Mouse (Mus musculus) left cerebral cortex, postnatal 14 days (tissue): ENCODE data around the gene Bcat2. TPM values are rescaled to one million over a fixed set of nuclear protein-coding genes. Genes with fewer than 3 reads are reported as not detected.

Experiments used
- DNase-seq, 2 experiments: peaks; one replicate each; pipeline ENCODE4 v3.0.0; 2021 to 2022; ENCODE audit warnings: low spot score in 2 of 2, mixed read lengths in 1 of 2
- intact Hi-C: fragments of 180-260 bp; cut with DNase I; formaldehyde crosslinking; loops from one replicate; pipeline ENCODE4 v1.15.1; 2025
- total RNA-seq, 2 experiments: library from RNA; stranded (reverse); gene quantifications; 2 replicates each; pipeline ENCODE4 v1.2.3; 2021

The Bcat2 gene
- total RNA-seq, 2 experiments from 2014 or later = 22.6 to 25.2 TPM

DNA sequence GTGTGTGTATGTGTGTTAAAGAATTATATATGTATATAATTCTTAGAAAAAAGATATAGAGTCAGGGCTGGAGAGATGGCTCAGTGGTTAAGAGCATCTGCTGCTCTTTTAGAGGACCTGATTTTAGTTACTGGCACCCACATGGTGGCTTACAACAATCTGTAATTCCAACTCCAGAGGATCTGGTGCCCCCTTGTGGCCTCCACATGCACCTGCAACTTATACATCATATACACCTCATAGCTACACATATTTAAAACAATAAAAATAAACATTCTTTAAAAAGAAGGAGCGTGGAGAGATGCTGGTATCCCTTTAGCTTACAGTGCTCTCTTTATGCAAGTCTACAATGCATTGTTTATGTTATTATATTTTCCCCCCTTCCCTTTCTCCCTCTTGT is 25.4 kb upstream of the Bcat2 start:
- intact Hi-C loops = no loop called here
- DNase-seq = no peak

DNA sequence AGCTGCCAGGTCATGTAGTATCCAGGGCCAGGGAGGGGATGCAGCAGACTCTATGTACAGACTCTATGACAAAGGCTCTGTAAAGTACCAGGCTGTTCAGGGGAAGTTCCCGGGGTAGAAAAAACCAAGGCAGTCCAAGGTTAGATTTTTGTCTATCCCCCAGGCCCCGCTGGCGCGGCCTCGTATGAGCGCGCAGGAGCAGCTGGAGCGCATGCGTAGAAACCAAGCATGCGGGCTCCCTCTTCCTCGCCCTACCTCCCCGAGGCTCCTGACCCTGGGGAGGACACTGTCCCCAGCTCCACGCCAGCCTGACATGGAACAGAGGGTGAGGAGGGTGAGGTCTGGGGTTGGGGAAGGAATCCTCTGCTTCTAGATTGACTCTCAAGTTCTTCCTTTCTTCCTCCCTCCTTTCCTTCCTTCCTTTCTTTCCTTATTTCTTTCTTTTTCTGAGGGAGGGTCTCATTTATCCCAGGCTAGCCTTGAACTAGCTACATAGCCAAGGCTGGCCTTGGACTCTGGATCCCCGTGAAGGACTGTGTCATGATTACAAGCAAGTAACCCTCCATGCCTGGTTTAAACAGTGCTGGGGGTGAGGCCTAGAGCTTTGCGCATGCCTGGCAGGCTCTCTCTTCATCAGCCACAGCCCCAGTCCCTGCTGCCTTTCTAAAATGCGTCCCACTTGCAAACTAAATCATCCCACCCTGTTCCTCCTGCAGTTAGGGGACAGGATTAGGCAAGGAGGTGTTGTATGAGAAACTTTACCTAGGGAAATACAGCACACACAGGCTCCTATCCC is 20.1 kb upstream of the Bcat2 start:
- intact Hi-C loops = no loop called here
- no peak for DNase-seq

DNA sequence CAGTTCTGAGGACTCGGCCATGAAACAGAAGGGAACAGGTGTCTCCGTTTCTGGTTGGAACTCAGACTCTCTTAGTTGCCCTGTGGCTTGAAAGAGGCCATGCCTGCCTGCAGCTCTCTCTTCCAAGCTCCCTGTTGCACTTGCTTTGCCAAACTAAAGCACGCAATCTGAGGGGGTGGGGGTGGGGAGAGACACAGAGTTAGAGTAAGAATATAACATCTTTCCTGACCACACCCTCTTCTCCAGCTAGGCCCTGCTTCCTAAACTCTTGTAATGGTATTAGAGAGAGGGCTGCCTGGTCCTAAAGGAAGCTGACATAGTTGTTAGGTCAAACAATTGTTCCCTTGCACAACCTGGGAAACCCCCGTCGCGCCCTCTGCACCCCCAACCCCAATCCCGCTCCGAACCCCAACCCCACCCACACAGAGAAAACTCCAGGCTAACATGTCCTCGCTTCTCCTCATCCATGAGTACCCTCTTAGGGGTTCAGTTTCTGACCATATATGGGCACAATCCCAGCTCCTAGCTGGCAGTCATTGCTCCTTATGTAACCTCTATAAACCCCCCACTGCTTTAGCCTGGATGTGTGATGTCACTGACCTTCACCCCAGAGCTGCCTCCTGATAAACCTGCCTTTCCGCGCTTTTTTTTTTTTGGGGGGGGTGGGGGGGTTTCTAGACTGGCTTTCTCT is 19.0 kb upstream of the Bcat2 start:
- no peak for DNase-seq

DNA sequence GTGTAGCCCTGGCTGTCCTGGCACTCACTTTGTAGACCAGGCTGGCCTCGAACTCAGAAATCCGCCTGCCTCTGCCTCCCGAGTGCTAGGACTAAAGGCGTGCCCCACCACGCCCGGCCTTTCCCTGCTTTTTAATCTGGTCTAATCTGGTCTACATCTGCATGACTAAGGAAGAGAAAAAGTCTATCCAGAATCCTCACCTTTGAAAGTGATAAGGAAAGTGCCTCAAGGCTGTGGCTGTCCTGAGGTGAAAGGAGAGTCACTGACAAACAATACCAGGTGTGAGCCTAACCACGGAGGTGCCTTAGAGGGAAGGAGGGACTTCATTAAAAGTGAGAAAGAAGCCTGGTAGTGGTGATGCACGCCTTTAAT is 18.5 kb upstream of the Bcat2 start:
- intact Hi-C loops = no loop called here
- DNase-seq = no peak

More for the DNA sequence above, 19.0 kb upstream of the Bcat2 start:
- intact Hi-C loops = no loop called here

DNA sequence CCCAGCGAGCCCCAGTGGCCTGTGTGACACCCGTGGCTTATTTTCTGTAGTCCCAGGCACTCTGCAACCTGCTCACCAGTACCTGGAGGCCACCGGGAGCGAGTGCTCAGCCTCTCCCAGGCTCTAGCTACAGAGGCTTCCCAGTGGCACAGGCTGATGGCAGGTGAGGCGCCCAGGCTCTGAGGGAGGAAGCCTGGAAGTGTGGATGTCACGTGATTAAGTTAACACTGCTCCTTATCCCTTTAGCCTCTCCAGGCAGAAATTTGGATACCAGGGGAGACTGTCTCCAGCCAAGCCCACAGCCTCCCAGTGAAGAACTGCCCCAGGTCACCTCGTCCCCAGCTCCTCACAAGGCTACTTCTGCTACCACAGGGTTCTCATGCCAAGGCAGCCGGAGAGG is 16.4 kb upstream of the Bcat2 start:
- intact Hi-C loops = no loop called here
- no peak for DNase-seq

DNA sequence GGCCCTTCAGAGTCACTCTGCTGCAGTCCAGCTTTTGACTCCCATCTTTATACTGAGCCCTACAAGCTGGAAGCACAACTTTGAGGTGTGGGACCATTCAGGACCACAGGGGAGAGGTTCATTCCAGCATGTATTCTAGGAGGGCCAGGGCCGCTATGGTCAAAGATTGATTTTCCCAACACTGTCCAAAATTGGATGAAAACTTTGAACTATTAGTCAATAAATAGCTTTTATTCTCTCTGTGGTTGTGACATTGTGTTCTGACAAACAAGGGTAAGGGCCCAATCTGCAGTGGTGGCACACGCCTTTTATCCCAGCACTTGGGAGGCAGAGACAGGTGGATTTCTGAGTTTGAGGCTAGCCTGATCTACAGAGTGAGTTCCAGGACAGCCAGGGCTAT is 16.0 kb upstream of the Bcat2 start:
- intact Hi-C loops = no loop called here
- DNase-seq = no peak

DNA sequence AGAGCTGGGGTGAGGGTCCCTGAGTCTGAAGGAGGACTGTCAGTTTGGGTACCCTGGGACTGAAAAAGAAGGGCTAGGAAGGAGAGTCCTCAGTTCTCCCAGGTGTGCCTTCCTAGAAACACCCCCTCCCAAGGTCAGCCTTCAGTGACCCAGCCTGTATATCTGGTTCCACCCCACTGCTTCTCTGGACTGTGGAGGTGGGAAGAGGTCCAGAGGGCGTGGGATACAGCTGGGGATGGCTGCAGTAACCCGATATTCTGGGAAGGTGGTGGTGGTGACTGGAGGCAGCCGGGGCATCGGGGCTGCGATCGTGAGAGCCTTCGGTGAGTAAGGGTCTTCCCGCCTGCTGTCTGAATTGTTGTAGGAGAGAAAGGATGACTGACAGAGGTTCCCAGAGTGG is 15.2 kb upstream of the Bcat2 start, which contains the start of gene Hsd17b14:
TSS of gene Hsd17b14 (plus strand) at position 150 of the 400 bp plus-strand sequence.
- no peak for DNase-seq
- intact Hi-C loops = no loop called here

DNA sequence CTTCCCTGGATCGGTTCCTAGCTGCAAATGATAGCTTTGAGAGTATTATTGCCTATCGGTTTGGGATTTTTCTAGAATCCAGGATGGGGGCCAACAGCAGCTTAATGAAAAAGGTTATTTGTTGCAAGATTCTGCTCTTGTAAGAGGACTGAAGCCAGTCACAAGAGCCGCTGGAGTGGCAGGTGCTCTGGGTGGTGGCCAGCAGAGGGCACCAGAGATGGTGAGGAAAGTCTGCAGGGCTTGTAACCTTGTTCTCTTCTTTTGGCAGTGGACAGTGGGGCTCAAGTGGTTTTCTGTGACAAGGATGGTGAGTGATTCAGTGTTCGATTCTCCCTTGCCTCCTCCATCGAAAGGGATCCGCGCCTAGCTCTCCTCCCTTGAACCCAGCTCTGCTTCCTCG is 14.2 kb upstream of the Bcat2 start:
- peak; percentile 53 to 72 for DNase-seq

DNA sequence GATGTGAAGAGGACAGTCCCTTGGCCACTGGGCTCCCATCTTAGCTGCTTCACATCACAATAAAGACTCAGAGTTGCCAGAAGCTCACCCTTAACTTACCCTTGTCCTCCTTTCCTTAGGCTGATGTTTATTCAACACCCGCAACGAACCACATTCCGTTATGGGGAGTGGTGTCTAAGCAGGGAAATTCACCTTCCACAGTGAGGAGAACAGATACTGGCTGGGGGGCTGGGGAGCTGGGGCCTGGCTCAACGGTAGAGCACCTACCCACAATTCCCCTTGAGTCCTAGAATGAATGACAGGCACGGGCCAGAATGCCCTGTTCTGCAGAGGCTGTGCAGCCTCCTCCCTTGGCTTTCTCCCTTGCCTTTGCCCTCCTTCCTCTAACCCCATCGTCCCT is 11.0 kb upstream of the Bcat2 start:
- intact Hi-C loops = no loop called here
- no peak for DNase-seq

More for the DNA sequence above, 14.2 kb upstream of the Bcat2 start:
- intact Hi-C loops = no loop called here

DNA sequence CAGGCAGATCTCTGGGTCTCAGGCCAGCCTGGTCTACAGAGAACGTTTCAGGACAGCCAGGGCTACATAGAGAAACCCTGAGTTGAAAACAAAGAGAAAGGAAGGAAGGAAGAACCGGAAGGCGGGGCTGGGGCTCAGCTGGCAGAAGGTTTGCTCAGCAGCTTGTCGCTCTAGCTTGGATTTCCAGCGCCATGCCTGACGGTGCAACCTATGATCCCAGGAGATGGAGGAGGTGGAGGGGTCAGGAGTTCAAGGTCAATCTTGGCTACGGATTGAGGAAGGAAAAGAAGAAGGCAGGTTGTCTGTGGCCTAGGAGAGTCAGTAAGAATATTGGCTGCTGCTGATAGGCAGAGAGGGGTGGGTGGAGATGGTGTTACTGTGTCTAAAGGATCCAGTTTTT is 9.7 kb upstream of the Bcat2 start:
- no peak for DNase-seq
- intact Hi-C loops = loop anchor here (2.0 kb wide), 2 partner anchors 83 to 155 kb away; partner anchors contain the start of gene Kcna7

DNA sequence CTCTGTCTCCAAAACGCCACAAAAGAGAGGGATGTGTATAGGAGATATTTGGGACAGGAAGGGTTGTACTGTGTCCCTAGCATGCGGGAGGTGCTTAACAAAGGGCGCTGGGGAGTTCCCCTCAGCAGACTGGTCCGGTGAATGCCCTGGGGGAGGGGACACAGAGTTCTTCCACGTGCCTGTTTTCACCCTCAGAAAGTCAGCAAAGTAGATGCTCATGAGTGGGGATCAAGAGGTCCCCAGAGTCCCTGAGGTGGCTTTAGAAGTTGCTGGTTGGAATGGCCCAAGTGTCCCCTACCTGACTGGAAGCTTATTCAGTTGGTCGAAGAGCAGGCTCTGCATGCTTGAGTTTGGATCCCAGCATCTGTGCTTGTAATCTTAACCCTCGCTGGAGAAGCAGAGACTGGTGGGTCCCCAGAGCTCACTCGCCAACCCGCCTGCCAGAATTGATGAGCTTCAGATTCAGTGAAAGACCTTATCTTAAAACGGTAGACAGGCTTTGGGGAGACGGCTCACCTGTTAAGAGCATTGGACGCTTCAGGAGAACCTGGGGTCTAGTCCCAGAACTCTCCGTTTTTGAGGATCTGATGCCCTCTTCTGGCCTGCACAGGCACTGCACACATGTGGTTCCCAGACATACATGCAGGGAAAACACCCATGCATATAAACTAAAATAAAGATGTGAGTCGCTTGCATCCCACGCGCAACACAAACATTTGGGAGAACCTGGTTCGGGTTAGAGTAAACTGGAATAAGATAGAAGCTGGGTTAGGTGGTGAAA is 8.9 kb upstream of the Bcat2 start:
- intact Hi-C loops = loop anchor here (2.0 kb wide), 2 partner anchors 84 to 156 kb away; partner anchors contain the start of gene Kcna7
- peak; percentile 87 to 90 for DNase-seq

DNA sequence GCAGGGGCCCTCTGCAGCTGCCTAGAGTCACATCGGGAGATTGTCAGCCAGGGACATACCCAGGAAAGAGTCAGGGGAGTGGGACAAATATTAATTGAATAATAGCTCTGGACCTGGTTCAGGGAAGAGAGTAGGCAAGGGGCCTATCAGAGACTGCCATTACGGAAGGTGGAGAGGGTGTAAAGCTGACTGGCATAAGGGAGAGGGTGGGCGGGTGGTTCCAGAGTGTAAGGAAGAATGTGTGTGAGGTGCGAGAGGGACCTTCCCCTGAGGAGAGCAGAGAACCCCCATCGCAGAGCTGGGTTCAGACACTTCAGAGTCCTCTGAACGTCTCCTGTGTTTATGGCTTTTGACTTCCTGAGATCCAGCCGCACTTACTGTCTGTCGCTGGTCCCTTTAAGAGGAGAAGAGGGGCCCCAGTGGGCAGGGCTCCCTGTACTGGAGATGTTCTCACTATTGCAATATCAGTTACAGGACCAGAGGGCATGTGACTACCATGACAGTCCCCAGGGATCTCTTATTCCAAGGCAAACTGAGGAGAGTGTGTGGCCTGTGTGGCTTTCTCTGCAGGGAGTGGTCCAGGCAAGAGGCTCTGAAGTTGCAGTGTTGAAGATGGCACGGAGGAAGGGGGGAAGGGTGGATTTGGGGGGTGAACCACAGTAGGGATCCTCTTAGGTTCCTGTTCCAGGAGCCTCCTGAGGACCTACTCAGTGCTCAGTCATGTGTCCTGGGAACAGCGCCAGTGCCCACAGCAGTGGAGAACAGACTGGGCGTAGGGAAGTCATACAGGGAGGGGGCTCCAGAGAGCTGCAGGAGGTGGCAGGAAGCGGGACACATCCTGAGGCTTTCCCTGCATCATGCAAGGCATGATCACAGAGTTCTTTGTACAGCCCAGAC is 8.1 kb upstream of the Bcat2 start:
- intact Hi-C loops = loop anchor here (2.0 kb wide), 2 partner anchors 85 to 157 kb away; partner anchors contain the start of gene Kcna7
- DNase-seq = no peak

DNA sequence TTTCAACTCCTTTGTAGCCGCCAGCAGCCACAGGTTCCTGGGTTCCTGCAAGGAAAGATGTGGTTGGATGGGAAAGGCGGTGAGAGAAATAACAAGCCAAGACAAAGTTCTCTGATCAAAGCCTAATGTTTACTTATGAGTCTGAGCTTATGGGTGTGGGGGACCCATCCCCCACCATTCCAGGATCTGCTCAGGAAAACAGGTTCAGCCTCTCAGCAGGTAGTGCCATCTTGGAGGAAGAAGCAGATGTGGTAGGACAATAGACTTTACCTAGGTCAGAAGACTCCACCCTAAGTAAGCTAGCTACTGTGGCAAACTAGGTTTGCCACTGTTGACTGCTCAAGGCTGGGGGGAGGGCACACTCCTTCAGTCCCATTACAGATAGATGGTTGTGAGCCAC is 5.1 kb upstream of the Bcat2 start:
- DNase-seq = no peak
- intact Hi-C loops = no loop called here

DNA sequence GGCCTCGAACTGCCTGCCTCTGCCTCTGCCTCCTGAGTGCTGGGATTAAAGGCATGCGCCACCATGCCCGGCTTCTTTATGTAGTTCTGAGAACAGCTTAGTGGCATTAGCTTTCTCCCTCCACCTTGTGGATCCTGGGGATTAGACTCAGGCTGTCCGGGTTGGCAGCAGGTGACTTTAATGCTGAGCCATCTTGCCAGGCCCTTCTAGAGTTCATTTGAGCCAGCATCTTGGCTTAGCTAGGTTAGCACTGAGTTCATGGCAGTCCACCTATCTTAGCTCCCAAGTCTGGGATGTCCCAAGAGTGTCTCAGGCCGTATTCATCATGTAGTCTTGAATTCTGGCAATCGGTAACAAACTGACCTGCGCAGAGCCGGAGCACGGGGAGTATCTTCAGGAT is 4.5 kb upstream of the Bcat2 start:
- DNase-seq = no peak
- intact Hi-C loops = no loop called here

DNA sequence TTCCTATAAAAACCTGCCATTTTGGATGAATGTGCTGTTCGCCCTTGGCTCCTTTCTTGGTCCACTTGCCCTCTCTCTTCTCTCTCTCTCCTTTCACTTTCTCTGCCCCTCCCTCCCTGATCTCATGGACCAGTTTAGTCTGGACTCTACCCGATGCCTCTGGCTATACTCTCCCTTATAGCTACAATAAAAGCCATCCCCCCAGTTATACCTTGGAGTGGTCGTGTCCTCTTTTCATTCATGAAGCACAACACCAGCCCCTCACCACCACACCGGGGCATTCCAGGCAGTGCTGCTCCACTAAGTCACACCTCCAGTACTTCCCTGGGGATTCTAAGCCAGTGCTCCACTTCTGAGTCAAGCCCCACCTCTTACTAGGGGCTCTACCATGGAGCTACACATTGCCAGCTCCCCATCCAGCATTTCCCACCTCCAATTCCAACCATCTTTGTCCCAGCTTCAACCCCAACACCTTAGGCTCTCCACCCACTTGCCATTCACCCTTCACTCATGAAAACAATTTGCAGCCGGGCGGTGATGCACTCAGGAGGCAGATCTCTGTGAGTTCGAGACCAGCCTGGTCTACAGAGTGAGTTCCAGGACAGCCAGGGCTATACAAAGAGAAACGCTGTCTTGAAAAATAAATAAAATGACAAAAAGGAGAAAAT is 2.7 kb upstream of the Bcat2 start:
- intact Hi-C loops = no loop called here
- DNase-seq = no peak

DNA sequence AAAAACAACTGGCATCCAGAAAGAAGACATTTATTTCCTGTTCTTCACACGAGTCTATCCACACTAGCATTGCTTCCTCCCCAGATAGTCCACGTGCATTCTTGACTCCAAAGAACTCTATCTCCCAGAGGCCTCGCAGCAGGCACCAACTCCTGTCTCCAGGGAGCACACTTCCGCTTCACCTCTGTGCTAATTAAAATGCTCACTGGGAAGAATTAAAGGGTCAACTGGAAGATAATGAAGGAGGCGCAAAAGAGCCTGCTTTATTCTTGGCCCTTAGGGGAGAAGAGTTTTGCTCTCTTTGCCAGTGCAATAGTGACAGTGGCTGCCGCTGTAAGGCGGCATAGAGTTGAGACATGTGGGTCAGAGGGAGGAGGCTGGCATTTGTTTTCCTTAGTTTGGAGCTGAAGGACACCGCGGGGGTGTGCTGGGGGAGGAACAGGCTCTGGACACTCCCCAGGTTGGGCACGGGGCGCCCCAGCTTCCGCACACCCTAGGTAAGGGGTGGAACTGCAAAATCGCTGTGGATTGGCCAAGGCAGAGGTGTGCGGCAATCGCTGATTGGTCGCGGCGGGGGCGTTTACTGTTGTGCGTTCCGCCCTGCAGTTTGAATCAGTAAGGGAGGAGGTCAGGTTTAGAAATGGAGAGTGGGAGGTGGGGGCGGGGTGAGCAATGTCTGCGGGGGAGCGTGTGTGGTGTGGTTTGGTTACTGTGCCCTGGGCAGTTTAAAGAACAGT is 2.0 kb upstream of the Bcat2 start:
- DNase-seq = peak; percentile 87 to 89
- intact Hi-C loops = no loop called here

DNA sequence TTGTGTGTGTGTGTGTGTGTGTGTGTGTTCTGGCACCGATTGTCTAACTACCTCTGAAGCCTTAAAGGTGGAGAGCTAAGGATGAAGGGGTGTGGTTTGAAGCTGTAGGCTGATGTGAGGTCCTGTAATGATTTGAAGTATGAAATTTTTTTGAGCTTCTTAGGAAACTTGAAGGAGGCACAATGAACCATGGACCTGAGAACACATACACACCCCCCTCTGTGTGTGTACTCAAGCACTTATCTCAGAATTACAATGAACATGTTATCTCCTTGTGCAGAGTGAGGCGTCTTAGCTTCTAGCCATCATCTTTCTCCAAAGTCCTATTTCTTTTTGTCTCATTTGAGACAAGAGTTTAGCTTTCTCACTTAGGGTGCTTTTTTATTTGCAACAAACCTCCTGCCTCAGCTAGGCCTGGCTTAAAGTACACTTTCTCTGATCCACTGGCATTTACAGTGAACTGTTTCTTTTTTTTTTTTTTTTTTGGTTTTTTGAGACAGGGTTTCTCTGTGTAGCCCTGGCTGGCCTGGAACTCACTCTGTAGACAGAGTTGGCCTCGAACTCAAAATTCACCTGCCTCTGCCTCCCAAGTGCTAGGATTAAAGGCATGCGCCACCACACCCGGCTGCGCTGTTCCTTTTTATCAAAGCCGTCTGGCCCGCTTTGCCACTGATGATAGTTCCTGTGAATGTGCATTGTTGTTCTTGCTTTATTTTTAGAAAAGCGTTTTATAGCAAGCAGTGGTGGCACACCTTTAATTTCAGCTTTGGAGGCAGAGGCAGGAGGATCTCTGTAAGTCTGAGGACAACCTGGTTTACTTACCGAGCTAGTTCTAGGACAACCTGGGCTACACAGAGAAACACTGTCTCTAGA is 1.1 kb upstream of the Bcat2 start:
- intact Hi-C loops = no loop called here
- DNase-seq = no peak
